Mouse (Mus musculus) bone marrow macrophage, adult 2 months (primary cell): ENCODE results near the gene Mrpl58. TPM values are rescaled to one million over a fixed set of nuclear protein-coding genes. Genes with fewer than 3 reads are reported as not detected.

Source experiments
- H3K27ac ChIP-seq: 2 replicates; pipeline ENCODE4 v1.5.1; 2012; ENCODE audit warnings: low read depth, low read length; ENCODE audit not compliant: insufficient read depth
- H3K4me1 ChIP-seq: 2 replicates; pipeline ENCODE4 v1.6.1; 2012; ENCODE audit warnings: low read length; ENCODE audit not compliant: control insufficient read depth, insufficient read depth
- H3K4me3 ChIP-seq: 2 replicates; pipeline ENCODE4 v1.5.1; 2012; ENCODE audit warnings: mild to moderate bottlenecking, low read length, moderate library complexity; ENCODE audit not compliant: insufficient read depth
- CTCF ChIP-seq: IDR thresholded peaks from 2 replicates; pipeline ENCODE4 v1.5.1; 2012; ENCODE audit warnings: low read depth, mild to moderate bottlenecking, low read length, moderate library complexity
- POLR2A ChIP-seq: IDR thresholded peaks from 2 replicates; pipeline ENCODE4 v1.6.1; 2012; ENCODE audit warnings: mild to moderate bottlenecking, low read depth, low read length, borderline replicate concordance
- polyA plus RNA-seq: library from polyadenylated mRNA; stranded (reverse); fragments of >200 nt; gene quantifications from 2 replicates; pipeline ENCODE4 v1.2.4, GENCODE M21; 2012; ENCODE audit not compliant: missing spikeins, insufficient read depth, insufficient read length

Mrpl58 gene
- polyA plus RNA-seq, 1 experiment, result 38.2 TPM

DNA sequence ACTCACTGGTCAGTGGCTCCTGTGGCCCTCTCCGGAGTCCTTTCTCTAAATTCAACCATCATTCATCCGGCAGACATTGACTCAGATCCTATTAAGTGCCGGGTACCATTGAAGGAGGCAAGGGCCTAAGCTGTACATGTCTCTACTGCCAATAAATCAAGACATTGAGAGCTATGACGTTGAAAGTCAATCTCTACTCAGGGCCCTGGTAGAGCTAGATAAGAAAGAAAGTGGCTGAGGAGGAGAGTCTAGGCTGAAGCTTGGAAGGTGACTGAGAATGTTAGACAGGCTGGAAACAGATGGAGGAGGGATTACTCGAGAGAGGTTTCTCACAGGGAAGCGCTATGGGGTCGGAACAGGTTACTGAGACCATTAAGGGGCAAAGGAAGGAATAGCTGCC is 33.2 kb upstream of the Mrpl58 start:
- no peak overlapping the region for H3K27ac ChIP-seq
- H3K4me3 ChIP-seq, result no peak overlapping the region
- no peak for TF ChIP-seq CTCF
- no peak for TF ChIP-seq POLR2A
- peaks cover 5% of the 10 kb centered on the region for H3K4me1 ChIP-seq

DNA sequence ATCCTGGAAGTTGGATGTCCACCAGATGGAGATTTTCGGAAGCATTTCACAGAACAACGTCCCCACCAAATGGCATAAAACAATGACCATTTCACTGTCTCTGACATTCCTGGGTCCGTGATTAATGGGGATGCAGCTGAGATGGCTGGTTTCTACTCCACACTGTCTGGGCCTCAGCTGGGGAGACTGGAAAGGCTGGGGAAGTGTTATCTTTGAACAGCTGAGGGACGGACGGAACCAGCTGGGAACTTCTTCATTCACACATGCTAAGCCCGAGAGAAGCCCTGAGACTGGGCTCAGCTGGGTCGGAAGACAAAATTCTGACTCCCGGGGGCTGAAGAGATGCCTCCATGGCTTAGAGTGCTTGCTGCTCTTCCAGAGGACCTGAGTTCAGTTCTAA is 32.2 kb upstream of the Mrpl58 start:
- H3K4me3 ChIP-seq, result no peak overlapping the region
- H3K27ac ChIP-seq, result no peak overlapping the region
- peaks cover 5% of the 10 kb centered on the region for H3K4me1 ChIP-seq
- TF ChIP-seq CTCF, result no peak

DNA sequence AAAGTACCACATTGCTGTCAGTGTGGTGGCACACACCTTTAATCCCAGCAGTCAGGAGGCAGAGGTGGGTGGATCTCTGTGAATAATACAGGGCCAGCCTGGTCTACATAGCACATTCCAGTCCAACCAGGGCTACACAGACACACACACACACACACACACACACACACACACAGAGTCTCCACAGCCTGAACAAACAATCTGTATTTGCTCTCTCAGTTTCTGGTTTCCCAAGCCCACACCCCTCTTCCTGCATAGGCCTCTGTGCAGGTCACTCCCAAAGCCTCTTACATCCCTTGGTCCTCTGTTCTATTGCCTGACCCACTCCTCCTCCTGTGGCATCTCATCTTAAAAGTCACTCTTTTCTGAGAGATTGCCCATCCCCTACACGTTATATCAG is 31.5 kb upstream of the Mrpl58 start:
- TF ChIP-seq CTCF (no peak), POLR2A (no peak)
- H3K27ac ChIP-seq, result no peak overlapping the region
- H3K4me1 ChIP-seq, result peaks cover 5% of the 10 kb centered on the region
- H3K4me3 ChIP-seq, result no peak overlapping the region

DNA sequence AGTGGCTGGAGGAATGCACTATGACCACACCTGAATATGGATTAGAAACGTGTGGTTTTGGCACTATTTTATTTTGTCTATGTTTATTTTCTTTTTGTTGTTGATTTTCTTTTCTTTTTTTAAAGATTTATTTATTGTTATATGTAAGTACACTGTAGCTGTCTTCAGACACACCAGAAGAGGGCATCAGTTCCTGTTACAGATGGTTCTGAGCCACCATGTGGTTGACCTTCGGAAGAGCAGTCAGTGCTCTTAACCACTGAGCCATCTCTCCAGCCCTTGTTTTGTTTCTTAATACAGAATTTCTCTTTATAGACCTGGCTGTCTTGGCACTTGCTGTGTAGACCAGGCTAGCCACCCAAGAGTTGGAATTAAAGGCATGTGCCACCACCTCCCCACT is 30.8 kb upstream of the Mrpl58 start:
- no peak for TF ChIP-seq POLR2A
- no peak for TF ChIP-seq CTCF
- Histone ChIP-seq H3K4me3 (no peak overlapping the region), H3K27ac (no peak overlapping the region), H3K4me1 (peaks cover 4% of the 10 kb centered on the region)

DNA sequence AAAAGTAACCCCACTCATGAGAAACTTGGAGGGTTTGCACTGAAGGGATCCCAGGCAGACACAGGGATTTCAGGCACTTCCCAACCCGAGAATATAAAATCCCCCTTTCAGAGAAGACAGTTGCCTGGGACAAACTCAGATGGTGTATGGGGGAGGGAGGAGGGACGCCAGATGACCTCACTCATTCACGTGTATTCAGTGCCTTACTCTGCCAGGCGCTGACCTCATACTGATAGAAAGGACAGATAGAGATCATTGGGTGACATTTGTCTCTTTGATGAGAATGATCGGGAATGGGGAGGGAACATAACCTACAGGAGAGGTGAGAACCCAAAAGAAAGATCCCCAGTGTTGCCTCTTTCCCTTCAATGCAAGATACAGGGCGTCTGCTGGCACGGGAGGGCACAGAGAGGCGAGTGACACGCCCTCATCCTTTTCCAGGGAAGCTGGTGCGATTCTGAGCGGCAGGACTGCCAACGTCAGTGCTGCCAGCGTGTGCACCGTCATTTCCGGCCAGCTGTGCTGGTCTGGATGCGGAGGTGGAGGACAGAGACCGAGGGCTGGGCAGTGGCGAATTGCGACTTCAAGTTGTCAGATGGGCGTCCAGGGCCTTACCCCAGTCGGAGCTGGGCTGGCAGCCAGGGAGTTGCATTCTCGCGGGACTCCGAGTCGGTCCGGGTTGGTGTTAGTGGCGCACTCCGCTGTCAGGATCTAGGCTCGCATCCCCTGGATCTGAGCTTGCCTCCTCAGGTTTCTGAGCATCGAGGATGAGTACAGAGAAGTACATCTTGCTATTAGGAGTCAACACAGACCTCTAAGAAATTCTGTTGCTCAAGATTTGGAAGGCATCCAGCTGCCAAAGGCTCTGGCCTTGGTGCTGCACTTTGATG is 29.5 kb upstream of the Mrpl58 start:
- peaks cover 3% of the 10 kb centered on the region for H3K4me1 ChIP-seq
- TF ChIP-seq CTCF, result no peak
- TF ChIP-seq POLR2A, result no peak
- H3K4me3 ChIP-seq, result peak overlapping the region; percentile 11
- H3K27ac ChIP-seq, result no peak overlapping the region

DNA sequence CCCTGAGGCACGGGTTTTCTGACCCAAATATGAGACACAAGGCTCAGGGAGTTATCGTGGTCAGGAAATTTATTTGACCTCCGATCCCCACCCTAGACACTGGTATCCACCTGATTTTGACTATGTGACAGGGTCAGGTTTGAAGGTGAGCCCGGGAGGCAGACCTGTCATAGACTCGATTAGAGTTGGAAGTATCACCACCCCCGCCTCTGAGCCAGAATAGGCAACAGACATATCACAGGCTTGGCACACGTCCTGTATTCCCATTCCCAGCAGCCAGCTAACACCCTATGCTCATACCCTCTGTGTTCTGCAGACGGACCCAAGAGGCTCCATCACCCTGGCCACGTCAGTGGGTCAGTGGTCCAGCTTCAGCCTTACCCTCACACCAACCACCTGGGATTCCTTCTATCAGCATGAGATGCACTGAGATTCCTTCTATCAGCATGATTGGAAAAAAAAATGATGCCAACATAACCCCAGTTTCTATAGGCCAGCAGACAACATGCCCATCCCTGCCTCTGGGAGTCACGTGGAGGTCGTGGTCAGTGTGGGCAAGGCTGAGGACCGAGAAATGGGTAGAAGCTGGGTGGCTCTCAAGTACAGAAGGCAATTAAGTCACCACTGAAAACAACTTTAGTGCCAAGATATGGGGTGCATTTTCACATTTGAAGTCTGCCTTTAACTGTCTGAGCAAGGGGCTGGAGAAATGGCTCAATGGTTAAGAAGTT is 28.7 kb upstream of the Mrpl58 start:
- TF ChIP-seq CTCF (no peak), POLR2A (no peak)
- Histone ChIP-seq H3K4me1 (peaks cover 3% of the 10 kb centered on the region), H3K4me3 (no peak overlapping the region), H3K27ac (no peak overlapping the region)

DNA sequence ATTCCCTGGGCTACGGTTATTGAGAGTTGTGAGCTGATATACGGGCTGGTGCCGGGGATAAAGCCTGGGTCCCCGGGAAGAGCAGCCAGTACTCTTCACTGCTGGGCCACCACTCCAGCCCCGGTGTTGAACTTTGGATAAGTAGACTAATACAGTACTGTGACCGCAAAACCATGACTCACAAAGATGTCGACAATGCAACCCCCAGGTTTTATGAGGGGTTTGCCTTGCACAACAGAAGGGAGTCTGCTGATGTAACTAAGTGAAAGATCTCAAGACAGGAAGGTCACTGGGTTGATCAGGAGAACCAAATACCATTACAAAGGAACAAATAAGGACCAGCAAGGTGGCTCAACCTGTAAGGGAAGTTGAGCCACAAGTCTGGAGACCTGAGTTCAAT is 26.8 kb upstream of the Mrpl58 start:
- Histone ChIP-seq H3K27ac (no peak overlapping the region), H3K4me3 (no peak overlapping the region), H3K4me1 (peaks cover 3% of the 10 kb centered on the region)
- no peak for TF ChIP-seq CTCF
- TF ChIP-seq POLR2A, result no peak

DNA sequence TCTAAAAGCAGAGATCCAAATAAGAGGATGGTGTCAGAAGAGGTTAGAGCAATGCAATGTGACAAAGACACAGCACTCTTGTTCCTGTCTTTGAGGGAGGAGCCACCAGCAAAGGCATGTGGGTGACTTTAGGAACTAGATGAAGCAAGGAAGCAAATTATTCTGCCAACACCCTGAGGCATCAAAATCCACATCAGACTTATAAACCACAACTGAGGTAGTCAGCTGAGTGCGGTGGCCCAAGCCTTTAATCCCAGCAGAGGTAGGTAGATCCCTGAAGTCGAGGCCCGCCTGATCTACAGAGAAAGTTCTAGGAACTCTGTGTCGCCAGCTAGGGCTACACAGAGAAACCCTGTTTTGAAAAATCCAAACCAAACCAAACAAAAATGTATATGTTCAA is 26.3 kb upstream of the Mrpl58 start:
- Histone ChIP-seq H3K4me3 (no peak overlapping the region), H3K27ac (no peak overlapping the region), H3K4me1 (peaks cover 4% of the 10 kb centered on the region)
- no peak for TF ChIP-seq CTCF
- no peak for TF ChIP-seq POLR2A

DNA sequence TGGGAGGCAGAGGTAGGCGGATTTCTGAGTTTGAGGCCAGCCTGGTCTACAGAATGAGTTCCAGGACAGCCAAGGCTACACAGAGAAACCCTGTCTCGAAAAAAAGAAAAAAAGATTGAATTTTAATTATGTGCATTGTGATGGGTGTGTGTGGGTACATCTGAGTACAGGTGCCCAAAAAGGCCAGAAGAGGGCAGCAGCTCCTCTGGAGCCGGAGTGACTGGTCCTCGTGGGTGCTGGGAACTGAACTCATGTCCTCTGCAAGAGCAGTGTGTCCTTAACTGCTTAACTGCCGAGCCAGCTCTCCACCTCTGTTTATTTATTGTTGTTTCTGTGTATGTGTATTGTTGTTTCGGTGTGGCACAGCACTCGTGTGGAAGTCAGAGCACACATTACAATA is 25.7 kb upstream of the Mrpl58 start:
- H3K27ac ChIP-seq, result no peak overlapping the region
- H3K4me1 ChIP-seq, result peaks cover 5% of the 10 kb centered on the region
- no peak overlapping the region for H3K4me3 ChIP-seq
- TF ChIP-seq POLR2A, result no peak
- no peak for TF ChIP-seq CTCF

DNA sequence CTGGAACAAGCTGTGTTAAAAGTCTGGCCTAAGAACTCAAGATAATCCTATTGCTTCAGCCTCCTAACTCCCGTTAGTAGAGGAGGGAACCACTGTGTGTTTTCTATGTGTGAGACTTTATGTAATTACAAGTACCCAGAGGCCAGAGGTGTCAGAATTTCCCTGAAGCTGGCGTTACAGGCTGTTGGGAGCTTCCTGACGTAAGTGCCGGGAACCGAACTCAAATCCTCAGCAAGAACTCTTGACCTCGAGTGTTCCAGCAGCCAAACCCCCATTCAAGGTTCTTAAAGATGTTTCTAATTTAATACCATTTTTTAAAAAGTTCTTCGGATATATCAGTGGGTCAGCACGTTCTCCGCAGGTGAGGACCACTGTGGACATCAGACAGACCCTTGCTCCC is 22.3 kb upstream of the Mrpl58 start:
- Histone ChIP-seq H3K27ac (no peak overlapping the region), H3K4me1 (peaks cover 2% of the 10 kb centered on the region; the same call in 1 of the 2 replicates), H3K4me3 (no peak overlapping the region)
- no peak for TF ChIP-seq POLR2A
- TF ChIP-seq CTCF, result no peak
